Mouse (Mus musculus): Measurements from ENCODE around the gene Pramel6. TPM values are rescaled to one million over a fixed set of nuclear protein-coding genes. Genes with fewer than 3 reads are reported as not detected.

Pramel6 gene
- polyA plus RNA-seq, 1 experiment from 2014 or later: not detected

GRCm38 (mm10) chr2:87545442-87545841, 39.1 kb downstream of the Pramel6 start, which contains the start of gene Olfr1128:
Gene Olfr1128 (minus strand): TSS chr2:87545542.
- Histone ChIP-seq H3K4me3 (no peak within 1 kb of the TSS), H3K27ac (replicated peaks) (no peak within 1 kb of the TSS), H3K4me2 (no peak within 1 kb of the TSS), H3K36me3 (no peaks in the 10 kb centered on the region), H3K27me3 (no peaks in the 10 kb centered on the region), H3K9ac (no peak within 1 kb of the TSS), H3K9me3 (no peaks in the 10 kb centered on the region), H3K4me1 (replicated peaks) (no peaks in the 10 kb centered on the region)
- 79% methylated on average over 1 of the region's 1 CpGs for WGBS
- ATAC-seq (ENCODE audit: low read depth): no peak

Other genes starting within 250 kb of the Pramel6 start
- not detected in 2 replicates for gene Olfr1116, start 239.0 kb upstream of the Pramel6 start, polyA plus RNA-seq (2015; fragmentation: Nextera tagmentation; extraction: Ambion mirVana)
- gene Olfr1118, start 199.0 kb upstream of the Pramel6 start, polyA plus RNA-seq (2015; fragmentation: Nextera tagmentation; extraction: Ambion mirVana): not detected in 2 replicates
- not detected in 2 replicates for gene Olfr1120, start 151.8 kb upstream of the Pramel6 start, polyA plus RNA-seq (2015; fragmentation: Nextera tagmentation; extraction: Ambion mirVana)
- not detected in 2 replicates for gene Olfr1121, start 136.7 kb upstream of the Pramel6 start, polyA plus RNA-seq (2015; fragmentation: Nextera tagmentation; extraction: Ambion mirVana)
- gene Olfr1122, start 120.7 kb upstream of the Pramel6 start, polyA plus RNA-seq (2015; fragmentation: Nextera tagmentation; extraction: Ambion mirVana): not detected in 2 replicates
- gene Olfr1123, start 89.9 kb upstream of the Pramel6 start, polyA plus RNA-seq (2015; fragmentation: Nextera tagmentation; extraction: Ambion mirVana): not detected in 2 replicates
- 0.10 TPM in 1 of 2 replicates, not detected in the other for gene Olfr1124, start 76.3 kb upstream of the Pramel6 start, polyA plus RNA-seq (2015; fragmentation: Nextera tagmentation; extraction: Ambion mirVana)
- not detected in 2 replicates for gene Olfr1126, start 52.6 kb upstream of the Pramel6 start, polyA plus RNA-seq (2015; fragmentation: Nextera tagmentation; extraction: Ambion mirVana)
- not detected in 2 replicates for gene Pramel7, start 9.5 kb upstream of the Pramel6 start, polyA plus RNA-seq (2015; fragmentation: Nextera tagmentation; extraction: Ambion mirVana)
- not detected in 2 replicates for gene Olfr153, start 25.2 kb downstream of the Pramel6 start, polyA plus RNA-seq (2015; fragmentation: Nextera tagmentation; extraction: Ambion mirVana)
- not detected in 2 replicates for gene Olfr1128, start 39.0 kb downstream of the Pramel6 start, polyA plus RNA-seq (2015; fragmentation: Nextera tagmentation; extraction: Ambion mirVana)
- gene Olfr1129, start 67.3 kb downstream of the Pramel6 start, polyA plus RNA-seq (2015; fragmentation: Nextera tagmentation; extraction: Ambion mirVana): not detected in 2 replicates
- not detected in 2 replicates for gene Olfr1130, start 99.6 kb downstream of the Pramel6 start, polyA plus RNA-seq (2015; fragmentation: Nextera tagmentation; extraction: Ambion mirVana)
- gene Olfr1131, start 120.5 kb downstream of the Pramel6 start, polyA plus RNA-seq (2015; fragmentation: Nextera tagmentation; extraction: Ambion mirVana): not detected in 2 replicates
- not detected in 2 replicates for gene Olfr1132, start 131.0 kb downstream of the Pramel6 start, polyA plus RNA-seq (2015; fragmentation: Nextera tagmentation; extraction: Ambion mirVana)
- gene Olfr1133, start 140.8 kb downstream of the Pramel6 start, polyA plus RNA-seq (2015; fragmentation: Nextera tagmentation; extraction: Ambion mirVana): not detected in 2 replicates
- gene Olfr1134, start 151.9 kb downstream of the Pramel6 start, polyA plus RNA-seq (2015; fragmentation: Nextera tagmentation; extraction: Ambion mirVana): not detected in 2 replicates
- gene Olfr1135, start 167.1 kb downstream of the Pramel6 start, polyA plus RNA-seq (2015; fragmentation: Nextera tagmentation; extraction: Ambion mirVana): not detected in 2 replicates
- not detected in 2 replicates for gene Olfr1136, start 187.4 kb downstream of the Pramel6 start, polyA plus RNA-seq (2015; fragmentation: Nextera tagmentation; extraction: Ambion mirVana)
- not detected in 2 replicates for gene Olfr1137, start 206.6 kb downstream of the Pramel6 start, polyA plus RNA-seq (2015; fragmentation: Nextera tagmentation; extraction: Ambion mirVana)
- gene Olfr1138, start 233.4 kb downstream of the Pramel6 start, polyA plus RNA-seq (2015; fragmentation: Nextera tagmentation; extraction: Ambion mirVana): not detected in 2 replicates
- gene Olfr1140, start 237.2 kb downstream of the Pramel6 start, polyA plus RNA-seq (2015; fragmentation: Nextera tagmentation; extraction: Ambion mirVana): not detected in 2 replicates
- gene Olfr1141, start 247.4 kb downstream of the Pramel6 start, polyA plus RNA-seq (2015; fragmentation: Nextera tagmentation; extraction: Ambion mirVana): not detected in 2 replicates

All from neural tube, embryonic 13.5 days (tissue).